Mouse (Mus musculus) kidney, postnatal 14 days (tissue): ENCODE measurements around the gene Gabbr2.

Experiments used
- DNase-seq: peaks from one replicate; pipeline ENCODE4 v3.0.0; 2022; ENCODE audit warnings: mixed read lengths

Gene Gabbr2

GRCm38 (mm10) chr4:46915476-46915875 is 76.2 kb downstream of the Gabbr2 start:
- no peak for DNase-seq

- no peak for DNase-seq
These were observed 77.1 kb downstream of the Gabbr2 start for GRCm38 (mm10) chr4:46914606-46915005.

GRCm38 (mm10) chr4:46906036-46906691 is 85.5 kb downstream of the Gabbr2 start:
- no peak for DNase-seq

- DNase-seq: no peak
These were observed 86.5 kb downstream of the Gabbr2 start for GRCm38 (mm10) chr4:46905152-46905551.

GRCm38 (mm10) chr4:46904129-46904528 is 87.5 kb downstream of the Gabbr2 start:
- DNase-seq: no peak

GRCm38 (mm10) chr4:46898546-46898945 is 93.1 kb downstream of the Gabbr2 start:
- DNase-seq: no peak

GRCm38 (mm10) chr4:46897634-46898399 is 93.9 kb downstream of the Gabbr2 start:
- DNase-seq: no peak

GRCm38 (mm10) chr4:46894144-46894543 is 97.5 kb downstream of the Gabbr2 start:
- DNase-seq: no peak

GRCm38 (mm10) chr4:46889175-46889574 is 102.5 kb downstream of the Gabbr2 start:
- no peak for DNase-seq

GRCm38 (mm10) chr4:46885627-46886383 is 105.9 kb downstream of the Gabbr2 start:
- DNase-seq: no peak

GRCm38 (mm10) chr4:46884132-46884531 is 107.5 kb downstream of the Gabbr2 start:
- no peak for DNase-seq

- no peak for DNase-seq
These were observed 108.1 kb downstream of the Gabbr2 start for GRCm38 (mm10) chr4:46883546-46883945.

- no peak for DNase-seq
These were observed 108.6 kb downstream of the Gabbr2 start for GRCm38 (mm10) chr4:46883047-46883446.

- DNase-seq: no peak
These were observed 110.4 kb downstream of the Gabbr2 start for GRCm38 (mm10) chr4:46881271-46881670.

- DNase-seq: no peak
These were observed 111.7 kb downstream of the Gabbr2 start for GRCm38 (mm10) chr4:46879943-46880342.

GRCm38 (mm10) chr4:46872750-46873149 is 118.9 kb downstream of the Gabbr2 start:
- no peak for DNase-seq

GRCm38 (mm10) chr4:46870157-46870556 is 121.5 kb downstream of the Gabbr2 start:
- peak; percentile 55 for DNase-seq

- DNase-seq: no peak
These were observed 122.3 kb downstream of the Gabbr2 start for GRCm38 (mm10) chr4:46869380-46869779.

GRCm38 (mm10) chr4:46868921-46869320 is 122.8 kb downstream of the Gabbr2 start:
- DNase-seq: no peak

- DNase-seq: peak; percentile 60
These were observed 123.5 kb downstream of the Gabbr2 start for GRCm38 (mm10) chr4:46868181-46868580.

GRCm38 (mm10) chr4:46867779-46868178 is 123.9 kb downstream of the Gabbr2 start:
- DNase-seq: no peak

GRCm38 (mm10) chr4:46866070-46866469 is 125.6 kb downstream of the Gabbr2 start:
- no peak for DNase-seq

GRCm38 (mm10) chr4:46863721-46864120 is 128.0 kb downstream of the Gabbr2 start:
- DNase-seq: no peak

- DNase-seq: no peak
These were observed 129.0 kb downstream of the Gabbr2 start for GRCm38 (mm10) chr4:46862677-46863076.
